Mouse (Mus musculus) forebrain, embryonic 14.5 days (tissue): Measurements from ENCODE around the gene BC048562. TPM values are rescaled to one million over a fixed set of nuclear protein-coding genes. Genes with fewer than 3 reads are reported as not detected.

Experiments
- ATAC-seq: fragments of 200-750 bp; cut with Nextera tagmentation; 2 replicates; pipeline ENCODE4 v1.8.0; 2017; ENCODE audit warnings: mild to moderate bottlenecking, moderate library complexity
- DNase-seq: peaks from one replicate; pipeline ENCODE4 v3.0.0-alpha.2; 2015; ENCODE audit warnings: low spot score
- H3K27ac ChIP-seq: fragments of 300-500 bp; sonication (generic); 2 replicates; pipeline ENCODE4 v1.5.1; 2014; ENCODE audit warnings: low read depth, mild to moderate bottlenecking, control low read depth, low read length, moderate library complexity
- H3K27me3 ChIP-seq: fragments of 300-500 bp; sonication (generic); replicated peaks from 2 replicates; pipeline ENCODE4 v1.6.1; 2014; ENCODE audit warnings: low read length, control low read depth, mixed read lengths; ENCODE audit not compliant: control insufficient read depth, insufficient read depth
- H3K36me3 ChIP-seq: fragments of 300-500 bp; sonication (generic); 2 replicates; pipeline ENCODE4 v1.6.1; 2014; ENCODE audit warnings: low read length, control low read depth; ENCODE audit not compliant: control insufficient read depth, insufficient read depth
- H3K4me1 ChIP-seq: fragments of 300-500 bp; sonication (generic); 2 replicates; pipeline ENCODE4 v1.6.1; 2014; ENCODE audit warnings: antibody characterized with exemption, low read length, control low read depth; ENCODE audit not compliant: control insufficient read depth, insufficient read depth
- H3K4me2 ChIP-seq: fragments of 300-500 bp; sonication (generic); 2 replicates; pipeline ENCODE4 v1.6.1; 2014; ENCODE audit warnings: mild to moderate bottlenecking, control low read depth, low read length
- H3K4me3 ChIP-seq: fragments of 300-500 bp; sonication (generic); 2 replicates; pipeline ENCODE4 v1.5.1; 2014; ENCODE audit warnings: low read depth, low read length, control low read depth
- H3K9ac ChIP-seq: fragments of 300-500 bp; sonication (generic); 2 replicates; pipeline ENCODE4 v1.6.1; 2014; ENCODE audit warnings: mild to moderate bottlenecking, low read length, control low read depth, moderate library complexity
- H3K9me3 ChIP-seq: fragments of 300-500 bp; sonication (generic); replicated peaks from 2 replicates; pipeline ENCODE4 v1.6.1; 2016; ENCODE audit warnings: low read length, control low read depth, mixed read lengths; ENCODE audit not compliant: control insufficient read depth
- WGBS: fragments of 180-500 bp; shearing (Covaris S2); extraction: QIAGEN DNeasy Blood & Tissue Kit; methylation state at CpG from one replicate; pipeline ENCODE4 v1.1.7; 2014; 5-methylcytosine and 5-hydroxymethylcytosine counted together
- polyA plus RNA-seq: library from polyadenylated mRNA; unstranded; fragments of >200 nt; fragmentation: Nextera tagmentation; extraction: Ambion mirVana; gene quantifications from 2 replicates; pipeline ENCODE4 v1.2.1, GENCODE M21; 2014

Gene BC048562
- polyA plus RNA-seq, 1 experiment from 2014 or later, result not detected

DNA sequence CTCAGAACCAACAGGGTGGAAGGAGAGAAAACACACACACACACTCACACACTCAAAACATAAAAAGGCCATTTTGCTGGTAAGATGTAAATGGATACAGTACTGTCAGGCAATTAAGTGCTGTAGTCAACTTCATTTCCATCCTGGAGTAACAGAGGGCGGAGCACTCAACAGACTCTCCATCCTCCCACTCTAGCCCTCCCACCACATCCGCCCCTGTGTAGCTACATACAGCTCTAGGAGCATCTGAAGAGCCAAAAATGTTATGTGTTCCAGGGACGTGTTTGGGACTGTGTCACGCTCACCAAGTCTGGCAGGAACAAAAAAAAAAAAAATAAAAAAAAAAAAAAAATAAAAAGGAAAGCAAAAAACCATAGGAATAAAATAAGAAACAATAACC lies 33.2 kb upstream of the BC048562 start:
- no peak for DNase-seq
- H3K27me3 ChIP-seq, result no peaks in the 10 kb centered on the region
- no peak overlapping the region for H3K4me3 ChIP-seq
- no peak overlapping the region for H3K4me2 ChIP-seq
- ATAC-seq, result no peak
- H3K9ac ChIP-seq, result no peak overlapping the region
- no peaks in the 10 kb centered on the region for H3K9me3 ChIP-seq
- peaks cover 7% of the 10 kb centered on the region for H3K4me1 ChIP-seq
- 88% methylated on average over 4 of the region's 4 CpGs for WGBS
- no peak overlapping the region for H3K27ac ChIP-seq
- H3K36me3 ChIP-seq, result no peaks in the 10 kb centered on the region

DNA sequence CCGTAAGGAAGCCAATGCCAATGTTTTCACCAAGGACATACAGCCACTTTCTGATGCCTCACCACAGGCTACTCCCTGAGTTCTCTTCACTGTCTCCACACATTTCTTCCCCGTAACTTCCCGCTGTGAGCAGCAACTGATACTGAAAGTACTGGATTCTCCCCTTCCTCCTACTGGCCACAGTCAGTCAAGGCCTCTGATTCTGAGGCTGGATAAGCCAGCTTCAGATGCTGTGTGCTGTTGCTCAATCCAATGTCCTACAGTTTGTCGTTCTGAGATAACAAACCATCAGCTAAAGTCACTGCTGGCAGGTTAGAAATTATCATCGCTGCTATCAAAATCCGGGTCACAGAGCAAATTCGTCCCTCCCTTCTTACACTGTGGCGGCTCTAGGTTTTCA lies 31.8 kb upstream of the BC048562 start:
- Histone ChIP-seq H3K4me2 (no peak overlapping the region), H3K36me3 (no peaks in the 10 kb centered on the region), H3K9ac (no peak overlapping the region), H3K9me3 (no peaks in the 10 kb centered on the region), H3K27ac (no peak overlapping the region), H3K4me1 (peaks cover 7% of the 10 kb centered on the region), H3K4me3 (no peak overlapping the region), H3K27me3 (no peaks in the 10 kb centered on the region)
- WGBS, result 86% methylated on average over 8 of the region's 8 CpGs
- DNase-seq (no peak), ATAC-seq (no peak)

DNA sequence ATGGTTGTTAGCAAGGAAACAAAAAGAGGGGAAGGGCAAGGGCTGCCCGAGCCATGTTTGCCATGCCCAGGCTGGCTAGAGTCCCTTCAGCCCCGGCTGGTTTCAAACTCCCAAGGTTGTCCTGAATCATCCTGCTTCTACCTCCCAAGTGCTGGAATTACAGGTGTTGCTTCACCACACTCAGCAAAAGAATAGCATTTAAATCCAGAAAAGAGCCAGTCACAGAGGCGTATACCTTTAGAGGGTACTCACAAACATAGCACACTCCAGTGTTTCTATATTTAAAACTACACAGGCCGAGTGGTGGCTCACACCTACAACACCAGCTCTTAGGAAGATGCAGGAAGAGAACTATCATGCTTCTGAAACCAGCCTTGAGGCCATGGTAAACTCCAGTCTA lies 26.7 kb upstream of the BC048562 start:
- Histone ChIP-seq H3K27ac (no peak overlapping the region), H3K9ac (no peak overlapping the region), H3K27me3 (no peaks in the 10 kb centered on the region), H3K4me2 (no peak overlapping the region), H3K4me1 (no peaks in the 10 kb centered on the region; the same call in 1 of the 2 replicates), H3K36me3 (no peaks in the 10 kb centered on the region), H3K4me3 (no peak overlapping the region), H3K9me3 (no peaks in the 10 kb centered on the region)
- DNase-seq (no peak), ATAC-seq (no peak)
- 91% methylated on average over 4 of the region's 4 CpGs for WGBS

DNA sequence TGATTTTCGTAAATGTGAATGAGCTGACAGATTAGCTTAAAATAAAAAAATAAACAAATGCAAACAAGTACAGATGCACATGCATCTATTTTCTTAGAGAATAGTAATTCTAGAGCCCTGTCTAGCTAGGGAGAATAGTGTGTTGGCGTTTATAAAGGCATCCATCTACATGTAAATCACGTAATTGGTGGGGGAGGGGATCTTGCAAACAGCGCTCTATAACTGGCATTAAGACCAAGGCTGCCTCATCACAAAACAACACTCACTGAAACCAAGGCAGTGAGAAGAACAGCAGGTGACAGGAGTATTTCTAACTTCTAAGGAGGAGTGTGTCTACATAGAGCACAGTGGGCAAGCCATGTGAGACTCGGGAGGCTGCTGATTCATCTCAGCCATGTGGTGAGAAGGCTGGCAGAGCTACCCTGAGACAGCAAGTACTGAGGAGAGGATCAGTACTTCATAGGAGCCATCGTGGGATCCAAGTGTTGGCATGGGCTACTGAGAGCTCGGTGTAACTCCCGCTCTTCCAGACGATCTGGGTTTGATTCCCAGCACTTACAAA lies 24.8 kb upstream of the BC048562 start:
- Histone ChIP-seq H3K9me3 (no peaks in the 10 kb centered on the region), H3K36me3 (no peaks in the 10 kb centered on the region), H3K27ac (0 out of 2 replicates have a peak overlapping the region, but pooled peaks have one; percentile 39), H3K4me1 (no peaks in the 10 kb centered on the region; the same call in 1 of the 2 replicates), H3K4me3 (no peak overlapping the region), H3K27me3 (no peaks in the 10 kb centered on the region), H3K4me2 (no peak overlapping the region), H3K9ac (no peak overlapping the region)
- no peak for ATAC-seq
- 70% methylated on average over 9 of the region's 9 CpGs for WGBS
- peak; percentile 61 for DNase-seq

DNA sequence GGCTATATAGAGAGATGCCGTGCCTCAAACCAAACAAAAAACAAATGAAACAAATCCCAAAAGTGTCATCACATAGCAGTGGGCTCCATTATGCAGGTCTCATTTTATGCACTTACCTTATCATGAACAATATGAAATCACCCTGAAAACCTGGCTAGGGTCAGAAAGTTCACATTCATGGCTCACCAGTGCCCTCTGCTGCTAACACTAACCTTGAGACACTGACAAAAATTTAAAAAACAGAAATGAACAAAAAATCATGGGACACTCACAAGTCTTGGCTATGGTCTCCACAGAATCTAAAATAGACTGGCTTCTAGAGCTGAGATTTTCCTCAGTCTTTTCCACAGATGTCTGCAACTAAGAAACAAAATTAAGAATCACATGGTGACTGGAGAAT lies 24.1 kb upstream of the BC048562 start:
- 83% methylated on average over 1 of the region's 1 CpGs for WGBS
- no peak overlapping the region for H3K27ac ChIP-seq
- no peaks in the 10 kb centered on the region for H3K36me3 ChIP-seq
- no peaks in the 10 kb centered on the region; the same call in 1 of the 2 replicates for H3K4me1 ChIP-seq
- H3K9me3 ChIP-seq, result no peaks in the 10 kb centered on the region
- no peak for ATAC-seq
- no peak overlapping the region for H3K4me2 ChIP-seq
- no peak overlapping the region for H3K9ac ChIP-seq
- DNase-seq, result peak; percentile 15
- H3K27me3 ChIP-seq, result no peaks in the 10 kb centered on the region
- H3K4me3 ChIP-seq, result no peak overlapping the region

DNA sequence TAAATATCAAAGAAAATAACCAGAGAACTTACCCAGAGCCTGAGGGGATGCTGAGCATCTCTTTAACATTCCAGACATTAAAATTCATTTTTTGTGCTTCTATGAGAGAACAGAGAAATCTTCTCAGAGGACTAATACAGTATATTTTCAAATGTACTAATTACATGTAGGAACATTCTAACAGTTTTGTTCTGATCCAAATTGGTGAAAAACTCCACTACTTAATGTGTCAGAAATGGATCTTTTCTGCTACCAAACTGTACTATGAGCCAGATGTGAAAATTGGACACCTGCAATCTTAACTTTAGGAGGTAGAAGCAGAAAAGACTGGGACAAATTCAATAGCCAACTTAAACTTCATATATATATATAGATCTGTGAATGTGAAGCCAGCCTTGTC lies 7.9 kb upstream of the BC048562 start, which contains the start of gene Ccdc36:
Ccdc36 (minus strand) TSS at position 101 of the 400 bp plus-strand sequence.
- Histone ChIP-seq H3K27me3 (no peaks in the 10 kb centered on the region), H3K36me3 (no peaks in the 10 kb centered on the region), H3K4me1 (no peaks in the 10 kb centered on the region), H3K4me3 (no peak within 1 kb of the TSS), H3K9me3 (no peaks in the 10 kb centered on the region), H3K4me2 (no peak within 1 kb of the TSS), H3K27ac (no peak within 1 kb of the TSS), H3K9ac (no peak within 1 kb of the TSS)
- ATAC-seq (no peak), DNase-seq (no peak)

DNA sequence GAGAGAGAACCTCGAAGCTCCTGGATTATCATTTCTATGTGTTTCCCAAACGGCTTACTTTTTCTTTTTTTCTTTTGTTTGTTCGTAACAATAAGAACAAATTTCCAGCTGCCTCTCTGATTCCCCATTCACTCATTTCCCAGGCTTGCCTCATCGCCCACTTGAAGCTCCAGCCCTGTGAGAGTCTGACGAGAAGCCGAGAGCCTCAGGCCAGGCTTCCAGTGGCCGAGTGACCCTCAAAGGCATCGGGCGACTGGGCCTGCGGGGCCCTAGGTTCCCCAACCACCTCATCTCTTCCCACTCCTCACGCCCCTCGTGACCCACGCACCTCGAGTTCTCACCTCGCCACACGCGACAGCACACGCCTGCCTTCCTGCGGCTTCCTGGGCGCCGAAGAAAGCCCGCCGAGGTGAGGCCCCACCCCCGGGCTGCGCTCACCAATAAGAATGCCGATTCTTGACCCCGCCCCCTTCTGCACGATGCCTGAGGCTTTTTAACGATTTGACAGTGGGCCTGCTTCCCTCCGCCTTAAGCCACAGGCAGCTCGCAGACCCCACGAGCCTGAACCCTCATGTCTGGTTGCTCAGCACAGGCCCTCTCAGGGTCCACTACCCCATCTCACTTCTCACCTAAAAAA lies 4.7 kb upstream of the BC048562 start:
- Histone ChIP-seq H3K4me3 (0 out of 2 replicates have a peak overlapping the region, but pooled peaks have one; percentile 9), H3K4me2 (peak overlapping the region; percentile 38; the same call in 1 of the 2 replicates), H3K4me1 (no peaks in the 10 kb centered on the region), H3K27me3 (no peaks in the 10 kb centered on the region), H3K9ac (peak overlapping the region; percentile 21; the same call in 1 of the 2 replicates), H3K36me3 (no peaks in the 10 kb centered on the region), H3K27ac (no peak overlapping the region), H3K9me3 (no peaks in the 10 kb centered on the region)
- WGBS, result 61% methylated on average over 32 of the region's 32 CpGs
- peak; percentile 44; the same call in 1 of the 2 replicates for ATAC-seq
- peak; percentile 58 for DNase-seq

DNA sequence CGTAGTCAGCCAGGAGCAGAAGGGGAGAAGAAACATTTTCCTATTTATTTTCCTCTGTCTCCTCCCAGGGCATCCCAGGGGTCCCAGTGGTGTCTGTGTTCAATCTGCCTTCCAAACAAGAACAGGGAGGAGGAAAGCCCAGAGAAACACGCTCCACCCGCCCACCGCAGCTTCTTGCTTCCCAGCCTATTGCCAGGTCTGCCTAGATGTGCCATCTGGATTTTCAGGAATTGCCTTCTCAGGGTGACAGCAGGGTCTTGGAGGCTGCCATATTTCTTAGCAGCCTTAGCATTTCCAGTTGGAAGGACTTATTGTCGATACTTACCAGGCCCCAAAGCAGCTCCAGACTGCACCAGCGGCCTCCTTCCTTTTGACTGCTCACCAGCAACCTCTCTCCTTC lies 2.9 kb downstream of the BC048562 start:
- H3K9ac ChIP-seq, result no peak overlapping the region
- ATAC-seq, result no peak
- no peak overlapping the region for H3K4me2 ChIP-seq
- H3K27ac ChIP-seq, result no peak overlapping the region
- H3K4me1 ChIP-seq, result no peaks in the 10 kb centered on the region
- peak; percentile 60 for DNase-seq
- WGBS, result 80% methylated on average over 6 of the region's 6 CpGs
- no peak overlapping the region for H3K4me3 ChIP-seq
- H3K27me3 ChIP-seq, result no peaks in the 10 kb centered on the region
- no peaks in the 10 kb centered on the region for H3K9me3 ChIP-seq
- H3K36me3 ChIP-seq, result no peaks in the 10 kb centered on the region

DNA sequence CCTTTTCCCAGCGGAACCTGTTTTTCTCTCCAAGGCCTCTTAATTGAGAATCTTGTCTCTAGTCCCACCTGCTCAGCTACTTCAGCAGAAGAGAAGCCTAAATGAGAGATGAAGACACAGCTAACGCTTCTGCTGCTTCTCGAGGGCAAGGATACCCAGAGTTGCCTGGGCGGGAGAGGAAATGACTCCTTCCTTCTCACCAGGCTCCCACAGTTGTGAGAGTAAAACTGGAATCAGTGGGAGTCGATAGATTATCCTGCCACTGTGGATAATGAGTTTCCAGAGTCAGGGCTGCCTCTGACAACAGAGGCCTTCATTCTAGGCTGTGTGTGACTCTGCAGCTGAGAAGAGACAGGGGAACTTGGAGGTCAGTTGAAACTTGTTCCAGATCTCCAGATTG lies 4.2 kb downstream of the BC048562 start:
- no peaks in the 10 kb centered on the region for H3K9me3 ChIP-seq
- no peak overlapping the region for H3K9ac ChIP-seq
- H3K27me3 ChIP-seq, result no peaks in the 10 kb centered on the region
- no peaks in the 10 kb centered on the region for H3K36me3 ChIP-seq
- no peak overlapping the region for H3K27ac ChIP-seq
- no peak overlapping the region for H3K4me2 ChIP-seq
- 79% methylated on average over 5 of the region's 5 CpGs for whole genome bisulfite sequencing
- no peak overlapping the region for H3K4me3 ChIP-seq
- ATAC-seq, result no peak
- no peak for DNase-seq
- H3K4me1 ChIP-seq, result no peaks in the 10 kb centered on the region
